Mouse (Mus musculus) right cerebral cortex, postnatal 4 days (tissue): Measurements from ENCODE around the gene Egfl7.

Experiments used
- DNase-seq: peaks from one replicate; pipeline ENCODE4 v3.0.0-alpha.2; 2022

The Egfl7 gene

GRCm38 (mm10) chr2:26579714-26580113, at the start of gene Egfl7:
TSS of gene Egfl7 (plus strand) at chr2:26580014.
- no peak for DNase-seq

DNA sequence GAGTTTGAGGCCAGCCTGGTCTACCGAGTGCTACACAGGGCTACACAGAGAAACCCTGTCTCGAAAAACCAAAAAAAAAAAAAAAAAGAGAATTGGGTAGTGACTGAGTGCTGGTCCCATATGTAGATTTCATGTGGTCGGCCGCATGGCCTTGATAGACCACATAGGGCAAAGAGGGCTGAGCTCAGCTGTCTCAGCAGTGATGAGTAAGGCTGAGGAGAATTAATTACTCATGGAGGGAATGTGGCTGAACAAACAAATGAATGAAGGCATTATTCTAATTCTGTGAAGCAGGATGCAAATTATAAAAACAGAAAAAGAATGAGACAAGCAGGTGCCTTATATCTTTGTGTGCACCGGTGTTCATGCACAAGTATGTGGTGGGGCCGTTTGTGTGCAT, 48.0 kb upstream of the Egfl7 start:
- no peak for DNase-seq

DNA sequence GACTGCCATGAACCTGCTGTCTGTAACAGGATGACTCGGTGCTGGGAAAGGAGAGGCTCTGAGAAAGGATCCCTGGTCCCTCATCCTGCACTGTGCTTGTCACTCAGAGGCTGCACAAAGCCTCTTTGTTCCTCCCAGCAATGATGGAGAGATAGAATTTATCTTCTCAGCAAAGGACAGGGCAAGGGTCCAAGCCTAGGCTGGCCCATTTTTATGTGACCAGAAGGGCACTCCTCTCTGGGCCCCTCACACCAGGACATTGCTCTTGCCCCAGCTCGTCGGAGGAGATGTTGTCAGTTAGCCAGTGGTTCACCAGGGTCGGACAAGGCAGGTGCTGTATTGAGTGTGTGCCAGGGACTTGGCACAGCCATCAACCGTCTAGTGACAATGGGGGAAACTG, 46.6 kb upstream of the Egfl7 start:
- DNase-seq: no peak

- no peak for DNase-seq
These were observed 45.7 kb upstream of the Egfl7 start for GRCm38 (mm10) chr2:26534161-26534560.

DNA sequence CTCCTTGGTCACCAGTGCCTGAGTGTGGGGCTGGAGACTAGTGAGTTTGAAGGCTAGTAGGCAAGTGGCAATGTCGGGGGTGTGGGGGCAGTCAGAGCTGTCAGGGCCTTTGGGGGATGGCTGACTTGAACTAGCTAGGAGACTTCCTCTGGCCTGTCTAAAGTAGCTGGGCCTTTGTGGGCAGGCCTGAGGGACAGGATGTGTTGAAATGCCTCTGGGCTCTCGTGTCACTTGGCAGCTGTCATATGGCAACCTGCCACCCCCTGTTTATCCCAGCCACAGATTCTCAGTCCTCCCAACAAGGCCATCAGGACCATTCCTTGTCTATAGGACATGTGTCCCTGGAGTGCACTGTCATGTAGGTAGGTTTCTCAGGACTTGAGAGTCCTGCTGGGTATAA, 45.2 kb upstream of the Egfl7 start:
- DNase-seq: peak; percentile 25

DNA sequence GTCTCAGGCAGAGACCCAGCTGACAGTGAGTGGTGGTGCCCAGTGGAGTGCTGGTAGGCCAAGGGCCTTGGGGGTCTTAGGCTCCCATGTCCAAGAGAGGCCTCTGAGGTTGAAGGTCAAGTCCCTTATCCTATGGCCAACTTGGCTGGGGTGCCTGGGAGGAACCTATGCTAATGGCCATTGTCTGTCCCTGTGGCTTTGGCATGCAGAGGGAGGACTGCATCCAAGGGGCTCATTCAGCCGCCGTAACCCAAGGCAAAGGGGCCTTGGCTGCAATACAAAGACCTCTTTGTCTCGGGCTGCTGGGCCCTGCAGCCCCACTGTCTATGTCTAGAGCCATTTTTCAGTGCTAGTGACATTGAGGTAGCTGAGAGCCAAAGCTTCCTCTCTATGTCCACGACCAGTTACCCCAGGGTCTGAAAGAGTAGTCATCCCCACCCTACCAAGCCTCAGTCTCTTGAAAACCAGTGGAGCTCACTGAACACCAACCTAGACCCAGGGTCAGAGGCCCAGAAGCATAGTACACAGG, 44.2 kb upstream of the Egfl7 start:
- peak; percentile 17 for DNase-seq

DNA sequence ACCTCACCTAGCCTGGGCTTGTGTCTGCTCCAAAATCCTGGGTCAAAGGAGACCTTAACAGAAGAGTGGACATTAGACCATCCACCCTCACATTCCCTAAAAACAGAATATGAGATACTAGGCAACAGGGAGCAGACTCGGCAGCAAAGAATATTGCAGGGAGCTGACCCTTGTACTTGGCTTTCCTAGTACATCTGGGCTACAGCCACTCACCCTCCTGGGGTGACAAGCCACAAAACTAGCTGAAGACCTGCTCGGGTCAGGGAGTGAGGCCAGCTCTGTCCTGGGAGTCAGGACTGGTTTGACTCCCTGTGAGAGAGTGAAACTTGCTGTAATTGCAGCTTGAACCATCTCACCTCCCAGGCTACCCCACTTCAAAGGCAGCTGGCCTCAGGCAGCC, 40.3 kb upstream of the Egfl7 start:
- DNase-seq: no peak

- no peak for DNase-seq
These were observed 39.1 kb upstream of the Egfl7 start for GRCm38 (mm10) chr2:26540721-26541120.

DNA sequence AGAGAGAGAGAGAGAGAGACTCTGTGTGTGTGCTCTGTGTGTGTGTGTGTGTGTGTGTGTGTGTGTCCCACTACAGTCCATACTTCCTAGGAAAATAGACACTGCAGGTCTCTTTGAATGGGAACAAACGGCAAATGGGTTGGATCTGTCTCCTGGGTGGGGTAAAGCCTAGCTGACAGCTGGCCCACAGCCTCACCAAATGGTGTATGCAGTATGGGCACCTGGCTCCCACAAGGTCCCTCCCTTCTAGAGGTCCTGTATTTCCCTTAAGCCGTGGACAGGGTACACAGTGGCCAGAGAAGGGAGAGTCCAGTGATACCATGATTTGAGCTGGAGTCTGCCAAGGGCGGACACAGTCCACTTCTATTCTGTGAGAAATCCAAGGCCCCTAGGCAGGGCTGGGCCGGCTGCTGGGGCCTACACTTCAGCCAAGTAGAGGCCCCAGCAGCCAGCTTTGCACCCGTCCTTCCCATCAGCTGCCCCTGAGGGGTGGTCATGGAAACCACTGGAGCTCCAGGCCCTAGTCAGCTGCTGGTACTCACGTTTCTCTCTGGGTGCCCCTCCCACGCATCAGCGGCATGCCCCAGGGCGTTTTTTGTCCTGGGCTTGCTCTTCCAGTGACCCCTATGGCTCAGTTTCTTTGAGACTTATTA, 38.4 kb upstream of the Egfl7 start:
- DNase-seq: peak; percentile 9

- DNase-seq: no peak
These were observed 36.7 kb upstream of the Egfl7 start for GRCm38 (mm10) chr2:26543155-26543554.

- no peak for DNase-seq
These were observed 36.0 kb upstream of the Egfl7 start for GRCm38 (mm10) chr2:26543768-26544167.

DNA sequence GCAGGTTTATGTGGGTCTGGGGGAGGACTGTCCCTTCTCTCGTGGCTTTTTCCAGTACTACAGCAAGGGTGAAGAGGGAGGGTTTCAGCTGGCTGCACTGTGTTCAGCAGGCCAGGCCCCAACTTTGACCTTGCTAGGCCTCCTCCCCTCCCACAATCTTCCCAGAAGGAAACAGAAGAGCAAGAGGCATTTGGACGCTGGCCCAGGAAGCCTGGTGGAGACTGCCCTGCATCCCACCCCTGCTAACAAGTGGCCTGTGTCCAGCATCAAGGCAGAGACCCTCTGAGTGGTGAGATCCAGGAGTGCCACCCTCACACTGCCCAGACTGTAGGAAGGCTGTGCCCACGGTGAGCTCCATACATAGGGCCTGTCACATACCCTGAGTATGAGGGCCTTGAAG, 35.5 kb upstream of the Egfl7 start:
- no peak for DNase-seq

DNA sequence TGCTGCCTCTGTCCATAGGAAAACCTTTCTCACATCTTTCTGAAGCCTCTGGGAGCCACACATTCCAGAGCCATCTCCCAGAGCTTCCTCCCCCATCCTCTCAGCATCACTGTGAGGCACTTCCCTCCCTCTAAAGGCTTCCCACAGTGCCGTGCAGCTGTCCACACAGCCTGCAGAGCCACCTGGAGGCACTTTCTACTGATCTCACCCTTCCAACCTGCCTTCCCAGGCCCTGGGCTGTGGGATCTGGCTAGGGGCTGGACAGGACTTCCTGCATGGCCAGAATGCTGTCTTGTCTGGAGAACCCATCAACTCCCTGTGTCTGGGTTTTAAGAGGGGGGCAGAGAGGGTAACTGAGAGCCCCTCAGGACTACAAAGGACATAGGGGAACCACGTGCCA, 32.3 kb upstream of the Egfl7 start:
- no peak for DNase-seq

- DNase-seq: no peak
These were observed 30.0 kb upstream of the Egfl7 start for GRCm38 (mm10) chr2:26549801-26550200.

DNA sequence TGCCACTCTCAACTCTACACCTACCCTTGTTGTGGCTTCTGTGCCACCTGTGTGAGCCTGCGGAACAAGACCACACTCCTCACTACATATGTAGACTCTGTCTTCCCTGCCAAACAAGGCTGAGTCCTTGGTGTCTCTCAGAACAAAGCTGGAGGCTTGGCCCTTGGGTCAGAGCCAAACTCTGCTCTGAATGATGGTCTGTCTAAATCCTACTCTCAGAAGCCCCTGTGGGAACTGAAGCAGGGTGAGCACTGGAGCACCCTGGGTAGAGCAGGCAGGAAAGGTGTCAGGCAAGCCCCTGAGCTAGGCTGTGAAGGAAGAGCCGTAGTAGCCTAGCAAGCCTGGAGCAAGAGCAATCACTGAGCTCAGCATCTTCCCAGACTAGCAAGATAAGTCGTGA, 29.6 kb upstream of the Egfl7 start:
- no peak for DNase-seq

DNA sequence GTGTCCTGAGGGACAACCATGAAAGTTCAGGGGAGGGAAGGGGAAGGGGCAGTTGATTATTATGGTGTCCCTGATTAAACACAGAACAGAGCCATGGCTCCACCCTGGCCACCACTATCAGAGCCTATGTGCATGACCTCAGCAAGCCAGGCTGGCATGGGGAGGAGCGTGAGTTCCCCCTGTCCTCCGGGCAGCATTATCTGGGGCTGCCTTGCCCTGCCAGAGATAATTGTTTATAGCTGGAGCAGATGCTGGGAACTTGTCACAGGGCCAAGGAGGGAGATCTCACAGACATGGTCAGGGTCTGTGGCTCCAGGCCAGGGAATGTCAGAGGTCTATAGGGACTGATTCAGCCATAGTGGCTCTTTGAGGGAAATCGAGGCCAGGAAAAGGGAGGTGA, 29.0 kb upstream of the Egfl7 start:
- DNase-seq: no peak

DNA sequence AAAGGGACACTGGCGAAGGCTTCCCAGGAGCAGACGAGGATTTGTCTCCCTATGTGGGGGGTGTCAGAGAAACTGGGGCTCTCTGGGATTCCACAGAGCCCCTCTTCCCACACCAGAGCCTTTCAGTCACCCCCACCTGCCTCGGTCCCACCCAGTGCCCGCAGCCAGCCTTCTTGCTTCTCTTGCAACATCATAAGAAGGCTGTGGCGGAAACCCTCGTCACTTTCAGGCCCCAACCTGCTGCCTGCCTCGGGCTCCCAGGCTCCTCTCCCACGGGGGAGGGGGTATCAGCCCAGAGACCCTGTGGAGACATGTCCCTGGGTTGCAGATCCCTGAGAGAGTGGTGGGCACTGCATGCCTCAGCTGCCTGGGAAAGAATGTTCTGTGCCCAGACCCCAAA, 28.4 kb upstream of the Egfl7 start:
- no peak for DNase-seq

GRCm38 (mm10) chr2:26552066-26552465, 27.7 kb upstream of the Egfl7 start:
- DNase-seq: no peak

DNA sequence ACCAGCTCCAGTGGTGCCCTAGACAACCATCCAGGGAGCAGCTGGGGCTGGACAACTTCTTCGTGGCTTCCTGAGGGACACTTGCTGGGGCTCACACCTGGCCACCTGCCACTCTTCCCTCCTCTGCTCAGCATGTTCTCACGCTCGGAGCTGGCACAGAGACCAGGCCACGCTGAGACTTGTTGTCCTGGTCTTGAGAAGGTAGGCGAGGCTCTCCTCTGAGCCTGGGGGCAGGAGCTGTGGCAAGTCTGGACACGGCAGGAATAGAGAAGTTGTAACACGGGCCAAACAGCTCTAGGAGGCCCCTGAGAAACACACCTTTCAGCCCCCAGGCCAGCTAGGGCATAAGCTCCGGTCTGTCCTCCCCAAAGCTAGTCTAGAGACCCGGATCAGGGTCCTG, 25.9 kb upstream of the Egfl7 start:
- DNase-seq: no peak

DNA sequence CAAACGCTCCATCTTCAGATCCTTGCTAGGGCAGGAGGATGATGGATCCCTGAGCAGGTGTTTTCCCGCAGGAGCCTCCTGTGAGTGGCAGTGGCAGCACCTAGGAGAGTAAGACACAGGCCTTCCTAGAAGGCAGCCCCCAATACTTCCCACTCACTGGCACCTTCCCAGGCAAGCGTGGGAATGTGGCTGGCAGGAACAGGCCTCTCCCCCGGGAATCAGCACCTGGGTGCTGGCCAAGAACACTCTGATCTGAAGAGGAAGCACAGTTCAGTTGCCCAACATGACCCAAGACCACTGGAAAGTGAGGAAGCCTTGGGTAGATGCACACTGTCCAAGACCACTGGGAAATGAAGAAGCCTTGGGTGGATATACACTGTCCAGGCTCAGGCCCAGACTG, 24.7 kb upstream of the Egfl7 start:
- DNase-seq: no peak

GRCm38 (mm10) chr2:26556535-26556993, 23.2 kb upstream of the Egfl7 start:
- DNase-seq: no peak

DNA sequence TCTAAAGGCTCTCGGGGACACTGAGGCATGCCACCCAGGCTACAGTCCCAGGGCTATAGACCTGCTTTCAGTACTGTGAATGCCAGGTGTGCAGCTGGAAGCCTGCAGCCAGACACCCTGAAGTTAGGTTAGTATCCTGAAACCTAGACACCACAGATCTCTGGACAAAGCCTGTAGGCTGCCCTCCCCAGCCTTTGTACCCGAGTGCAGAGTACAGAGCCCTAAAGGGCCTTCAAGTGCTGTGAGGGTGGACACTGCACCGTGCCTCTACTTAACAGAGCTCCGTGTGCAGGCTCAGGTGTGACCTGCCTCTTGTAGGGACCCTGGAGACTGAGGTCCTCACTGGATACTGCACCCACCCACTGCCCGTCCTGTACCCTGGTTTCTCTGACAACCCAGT, 19.3 kb upstream of the Egfl7 start:
- no peak for DNase-seq

GRCm38 (mm10) chr2:26561351-26562016, 18.3 kb upstream of the Egfl7 start:
- no peak for DNase-seq

DNA sequence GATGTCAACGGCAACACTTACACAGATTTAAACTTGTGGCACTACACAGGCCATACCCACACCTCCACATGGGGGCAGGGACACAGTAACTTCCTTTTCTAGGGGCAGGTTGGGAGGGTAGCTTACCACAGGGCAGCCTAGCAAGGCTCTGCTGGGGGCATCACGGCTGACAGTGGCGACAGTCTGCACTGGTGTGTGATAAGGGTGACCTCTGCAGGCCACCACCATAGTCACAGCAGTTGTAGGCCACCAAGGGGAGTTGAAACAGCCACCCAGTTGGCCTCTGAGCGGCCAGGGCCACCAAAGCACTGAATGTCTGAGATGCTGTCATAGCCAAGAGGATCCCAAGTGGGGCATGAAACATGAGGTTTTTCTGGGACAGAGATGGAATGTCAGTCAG, 13.6 kb upstream of the Egfl7 start:
- DNase-seq: peak; percentile 19

GRCm38 (mm10) chr2:26570034-26570433, 9.8 kb upstream of the Egfl7 start:
- peak; percentile 69 for DNase-seq
